Comparison of ENCODE assay signal across 23 mouse cellular contexts in genomic region chr2:76122167-76122566, GRCm38 (mm10).
DNase-seq lines count a peak whose midpoint lies in the region; ATAC-seq and TF ChIP-seq lines count a peak whose summit lies in the region.
"Had no signal": no experiment of that assay in that cellular context is flagged by ENCODE, and none has a peak within 500 bp of the region (broad histone marks: within the 10 kb centered on the region; RNA-seq: fewer than 3 reads in every experiment).

No protein-coding gene starts in this region.

- no peak for TF ChIP-seq CTCF in left cerebral cortex, adult 2 months (IDR thresholded peaks at IDR 0.05)
- TF ChIP-seq CTCF in gastrocnemius, adult 2 months (IDR thresholded peaks at IDR 0.05) = no peak

- no peak overlapping the region for H3K4me3 ChIP-seq in left cerebral cortex, adult 2 months
- no peak overlapping the region for H3K4me3 ChIP-seq in gastrocnemius, adult 2 months
- H3K4me3 ChIP-seq: embryonic facial prominence, embryonic 10.5 days; forebrain, embryonic 10.5 days; heart, embryonic 15.5 days; hindbrain, embryonic 10.5 days had no signal

- intact Hi-C loops in left cerebral cortex, adult 2 months (cut with DNase I) = loop anchor here (10.0 kb wide), 2 partner anchors 133 to 213 kb away; partner anchors contain the start of gene Pde11a
- intact Hi-C loops in gastrocnemius, adult 2 months (cut with DNase I) = no loop called here

- ATAC-seq in CD4-positive, CD25-positive, alpha-beta regulatory T cell, adult 4 months = peak; percentile 94
- peak; percentile 47; the same call in 1 of the 2 replicates for ATAC-seq in granulocyte monocyte progenitor cell, adult 5-6 weeks (replicated peaks; ENCODE audit: poor library complexity, severe bottlenecking)
- ATAC-seq: forebrain, embryonic 14.5 days; intestine, postnatal 0 days; Patski had no signal

- H3K27ac ChIP-seq in left cerebral cortex, adult 2 months = no peak overlapping the region
- H3K27ac ChIP-seq in gastrocnemius, adult 2 months = no peak overlapping the region
- H3K27ac ChIP-seq: embryonic facial prominence, embryonic 10.5 days; forebrain, embryonic 10.5 days; heart, embryonic 15.5 days; hindbrain, embryonic 10.5 days; hindbrain, embryonic 14.5 days had no signal

- peak; percentile 40 for DNase-seq in 416B (ENCODE audit: low read depth)
- DNase-seq in naive thymus-derived CD4-positive, alpha-beta T cell, adult 2 months (ENCODE audit: low read depth) = peak; percentile 36
- DNase-seq in lung, postnatal 4 days = no peak
- no peak for DNase-seq in left cerebral cortex, adult 2 months (ENCODE audit: extremely low spot score in 1 of 2, low spot score in 2 of 2)
- DNase-seq in gastrocnemius, adult 2 months = no peak
- DNase-seq: adrenal gland, adult 2 months; adrenal gland, postnatal 25 days; cerebellum, adult 18-20 months; cerebellum, adult 9-11 months; cerebellum, postnatal 36 days; gastrocnemius, postnatal 25 days; heart, adult 18-20 months; heart, postnatal 14 days had no signal

Comparison
In these comparisons a context has a peak if more than half of its experiments do, and no peak if none do; other contexts are left out.
1. DNase-seq: peak in 416B (single experiment) and naive thymus-derived CD4-positive, alpha-beta T cell, adult 2 months (single experiment); none in lung, postnatal 4 days (0 of 2), left cerebral cortex, adult 2 months (0 of 2) and gastrocnemius, adult 2 months (single experiment).